Mouse (Mus musculus) myocyte (in vitro differentiated cells): ENCODE measurements at regions not wholly inside any gene's neighbourhood (a gene's known extent, or its start where the extent isn't known, plus 50 kb on each side); places are given as distances from the start of the nearest gene placed in this dataset.

ENCODE experiments used
- CEBPB ChIP-seq: IDR thresholded peaks from 2 replicates; pipeline ENCODE4 v1.6.1; 2011; ENCODE audit warnings: mild to moderate bottlenecking, moderate library complexity; ENCODE audit not compliant: poor library complexity, insufficient read depth, severe bottlenecking
- E2F4 ChIP-seq: IDR thresholded peaks from one replicate; pipeline ENCODE4 v1.6.1; 2011; ENCODE audit warnings: mild to moderate bottlenecking, control low read depth, moderate library complexity; ENCODE audit not compliant: insufficient read depth
- POLR2A ChIP-seq: IDR thresholded peaks from one replicate; pipeline ENCODE4 v1.6.1; 2011; ENCODE audit warnings: low read depth, mild to moderate bottlenecking, control low read depth, moderate library complexity; ENCODE audit not compliant: insufficient read length
- REST ChIP-seq: IDR thresholded peaks from one replicate; pipeline ENCODE4 v1.6.1; 2011; ENCODE audit warnings: mild to moderate bottlenecking, control low read depth, moderate library complexity; ENCODE audit not compliant: insufficient read depth, insufficient read length
- TCF12 ChIP-seq: IDR thresholded peaks from one replicate; pipeline ENCODE4 v1.6.1; 2011; ENCODE audit warnings: mild to moderate bottlenecking, control low read depth; ENCODE audit not compliant: poor library complexity, insufficient read depth, severe bottlenecking

DNA sequence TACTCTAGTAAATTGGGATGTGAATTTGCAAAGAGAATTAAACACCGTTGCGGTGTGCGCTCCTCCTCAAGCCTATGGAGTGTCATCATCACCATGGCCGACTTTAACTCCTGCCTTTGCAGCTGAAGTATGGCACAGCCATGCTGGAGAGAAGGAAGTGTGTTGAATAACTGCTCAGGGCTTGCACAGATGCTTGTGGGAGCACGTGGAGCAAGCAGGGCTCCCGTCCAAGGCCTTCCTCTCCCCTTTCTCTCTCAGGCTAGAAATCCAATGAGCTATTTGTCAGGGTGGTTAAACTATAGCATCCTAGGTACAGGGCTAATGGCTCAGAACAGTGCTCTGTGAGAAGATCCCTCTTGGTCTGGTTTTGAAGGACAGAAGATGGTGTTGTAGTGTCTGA is 79.5 kb upstream of the Arhgap21 start:
- TF ChIP-seq POLR2A (no peak), E2F4 (no peak), CEBPB (no peak), REST (no peak), TCF12 (no peak)
